Mouse (Mus musculus) liver, postnatal 0 days (tissue): ENCODE data around the gene Pear1.

ENCODE experiments used
- CTCF ChIP-seq: sonication (generic); IDR thresholded peaks from 2 replicates; pipeline ENCODE4 v1.5.1; 2016; ENCODE audit warnings: antibody characterized with exemption, low read depth
- EP300 ChIP-seq: IDR thresholded peaks from 2 replicates; pipeline ENCODE4 v1.6.1; 2016; ENCODE audit warnings: antibody characterized with exemption, low read depth, mild to moderate bottlenecking

DNA sequence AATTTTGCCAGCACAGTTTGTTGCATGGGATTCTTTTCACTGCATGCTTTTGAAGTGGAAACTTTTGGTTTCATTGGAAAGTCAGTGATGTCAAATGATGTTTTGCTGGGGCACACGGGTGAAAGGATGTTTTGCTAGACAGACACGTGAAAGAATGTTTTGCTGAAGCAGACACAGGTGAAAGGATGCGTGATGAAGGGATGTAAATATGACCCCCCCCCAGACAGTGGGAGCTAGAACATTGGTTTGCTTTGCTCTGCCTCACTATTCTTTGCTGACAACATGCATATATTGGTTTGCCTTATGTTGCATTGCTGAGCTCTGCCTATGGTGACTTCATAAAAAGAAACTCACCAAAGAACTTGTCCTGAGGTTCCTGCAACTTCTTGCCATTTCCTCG is 20.9 kb upstream of the Pear1 start:
- TF ChIP-seq CTCF (no peak), EP300 (no peak)
